Mouse (Mus musculus): ENCODE data around the gene Hist2h3c1. TPM values are rescaled to one million over a fixed set of nuclear protein-coding genes. Genes with fewer than 3 reads are reported as not detected.

The Hist2h3c1 gene
- not detected for total RNA-seq (2023)

DNA sequence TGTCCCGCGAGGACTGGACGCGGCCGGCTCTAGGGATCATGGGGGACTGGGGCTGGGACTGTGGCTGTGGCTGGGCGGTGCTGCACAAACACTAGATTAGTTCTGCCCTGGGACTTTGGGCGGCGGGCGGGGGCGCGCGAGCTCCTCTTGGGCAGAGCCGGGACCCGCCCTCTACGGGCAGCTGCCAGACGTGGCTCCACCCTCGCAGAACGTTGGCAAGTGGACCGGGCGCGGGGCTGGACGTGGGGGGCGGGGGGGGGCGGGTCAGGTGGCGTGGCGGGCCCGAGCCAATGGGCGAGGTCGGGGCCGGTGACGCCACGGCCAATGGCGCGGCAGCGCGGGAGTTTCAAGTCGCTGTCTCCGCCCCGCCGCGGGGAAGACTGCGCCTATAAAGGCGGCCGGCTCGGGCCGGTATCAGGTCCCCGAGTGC, at the start of gene Hist2h3c1:
Hist2h3c1 (plus strand) TSS at position 259 of the 430 bp plus-strand sequence.

DNA sequence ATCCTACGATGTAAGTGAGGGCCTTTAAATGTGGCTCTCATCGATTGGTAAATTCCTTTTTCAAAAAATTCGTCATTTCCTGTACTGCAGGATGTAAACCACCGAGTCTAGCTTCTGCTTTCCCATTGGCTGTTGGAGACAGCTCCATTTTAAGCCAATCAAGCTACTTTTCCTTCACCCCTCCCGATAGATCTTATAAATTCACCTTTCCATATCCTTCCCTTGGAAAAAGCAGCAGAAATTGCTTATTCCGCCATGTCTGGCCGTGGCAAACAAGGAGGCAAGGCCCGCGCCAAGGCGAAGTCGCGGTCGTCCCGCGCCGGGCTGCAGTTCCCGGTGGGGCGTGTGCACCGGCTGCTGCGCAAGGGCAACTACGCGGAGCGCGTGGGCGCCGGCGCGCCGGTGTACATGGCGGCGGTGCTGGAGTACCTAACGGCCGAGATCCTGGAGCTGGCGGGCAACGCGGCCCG, 26.8 kb upstream of the Hist2h3c1 start, which contains the start of the genes Bola1 and Hist2h2ab:
Bola1 (minus strand) TSS at position 49 of the 470 bp plus-strand sequence.
Hist2h2ab (plus strand) TSS at position 205 of the 470 bp plus-strand sequence.

DNA sequence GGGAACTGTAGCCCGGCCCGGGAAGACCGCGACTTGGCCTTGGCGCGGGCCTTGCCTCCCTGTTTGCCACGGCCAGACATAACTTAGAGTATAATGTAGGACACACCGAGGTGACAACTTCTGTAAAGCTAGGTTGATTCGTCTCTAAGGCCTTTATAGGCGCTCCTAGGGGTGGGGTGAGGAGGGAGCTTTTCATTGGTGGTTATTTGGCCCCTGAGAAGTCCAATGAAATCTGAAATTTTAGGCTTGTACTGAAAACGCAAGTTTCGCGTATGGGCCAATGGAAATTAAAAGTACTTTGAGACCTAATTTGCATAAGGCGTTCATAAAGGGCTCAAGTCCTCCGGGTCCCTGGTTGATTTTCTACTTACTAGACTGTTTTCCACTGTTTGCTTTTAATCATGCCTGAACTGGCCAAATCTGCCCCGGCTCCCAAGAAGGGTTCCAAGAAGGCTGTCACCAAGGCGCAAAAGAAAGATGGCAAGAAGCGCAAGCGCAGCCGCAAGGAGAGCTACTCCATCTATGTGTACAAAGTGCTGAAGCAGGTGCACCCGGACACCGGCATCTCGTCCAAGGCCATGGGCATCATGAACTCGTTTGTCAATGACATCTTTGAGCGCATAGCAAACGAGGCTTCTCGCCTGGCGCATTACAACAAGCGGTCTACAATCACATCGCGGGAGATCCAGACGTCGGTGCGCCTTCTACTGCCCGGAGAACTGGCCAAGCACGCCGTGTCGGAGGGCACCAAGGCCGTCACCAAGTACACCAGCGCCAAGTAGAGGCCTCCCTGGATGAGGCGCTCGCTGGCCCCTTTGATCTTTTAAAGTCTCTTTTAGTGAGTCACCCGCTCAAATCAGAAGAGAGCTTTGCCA, 25.5 kb upstream of the Hist2h3c1 start, which contains the start of the genes Hist2h2ac and Hist2h2be:
Hist2h2ac (minus strand) TSS at position 116 of the 875 bp plus-strand sequence.
Hist2h2be (plus strand) TSS at position 355 of the 875 bp plus-strand sequence.

DNA sequence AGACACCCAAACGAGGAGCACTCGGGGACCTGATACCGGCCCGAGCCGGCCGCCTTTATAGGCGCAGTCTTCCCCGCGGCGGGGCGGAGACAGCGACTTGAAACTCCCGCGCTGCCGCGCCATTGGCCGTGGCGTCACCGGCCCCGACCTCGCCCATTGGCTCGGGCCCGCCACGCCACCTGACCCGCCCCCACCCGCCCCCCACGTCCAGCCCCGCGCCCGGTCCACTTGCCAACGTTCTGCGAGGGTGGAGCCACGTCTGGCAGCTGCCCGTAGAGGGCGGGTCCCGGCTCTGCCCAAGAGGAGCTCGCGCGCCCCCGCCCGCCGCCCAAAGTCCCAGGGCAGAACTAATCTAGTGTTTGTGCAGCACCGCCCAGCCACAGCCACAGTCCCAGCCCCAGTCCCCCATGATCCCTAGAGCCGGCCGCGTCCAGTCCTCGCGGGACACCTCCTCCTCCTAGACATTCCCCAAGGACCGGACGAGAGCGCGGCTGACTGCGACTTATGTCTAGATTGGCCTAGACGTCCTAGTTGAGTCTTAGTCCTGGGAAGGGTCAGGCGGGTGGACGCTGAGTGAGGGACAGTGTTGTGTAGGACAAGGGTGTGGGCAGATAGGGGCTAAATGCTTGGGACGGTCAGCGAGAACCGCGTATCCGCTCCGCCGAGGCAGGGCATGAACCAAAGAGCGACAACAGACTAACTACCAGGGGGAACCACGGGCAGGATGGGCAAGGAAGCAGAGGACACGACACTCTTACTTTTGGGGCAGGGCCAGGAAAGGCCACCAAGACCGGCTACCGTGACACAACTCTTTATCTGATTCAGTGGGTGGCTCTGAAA, 7.3 kb upstream of the Hist2h3c1 start, which contains the start of gene Hist2h3c2:
Hist2h3c2 (minus strand) TSS at position 174 of the 840 bp plus-strand sequence.

DNA sequence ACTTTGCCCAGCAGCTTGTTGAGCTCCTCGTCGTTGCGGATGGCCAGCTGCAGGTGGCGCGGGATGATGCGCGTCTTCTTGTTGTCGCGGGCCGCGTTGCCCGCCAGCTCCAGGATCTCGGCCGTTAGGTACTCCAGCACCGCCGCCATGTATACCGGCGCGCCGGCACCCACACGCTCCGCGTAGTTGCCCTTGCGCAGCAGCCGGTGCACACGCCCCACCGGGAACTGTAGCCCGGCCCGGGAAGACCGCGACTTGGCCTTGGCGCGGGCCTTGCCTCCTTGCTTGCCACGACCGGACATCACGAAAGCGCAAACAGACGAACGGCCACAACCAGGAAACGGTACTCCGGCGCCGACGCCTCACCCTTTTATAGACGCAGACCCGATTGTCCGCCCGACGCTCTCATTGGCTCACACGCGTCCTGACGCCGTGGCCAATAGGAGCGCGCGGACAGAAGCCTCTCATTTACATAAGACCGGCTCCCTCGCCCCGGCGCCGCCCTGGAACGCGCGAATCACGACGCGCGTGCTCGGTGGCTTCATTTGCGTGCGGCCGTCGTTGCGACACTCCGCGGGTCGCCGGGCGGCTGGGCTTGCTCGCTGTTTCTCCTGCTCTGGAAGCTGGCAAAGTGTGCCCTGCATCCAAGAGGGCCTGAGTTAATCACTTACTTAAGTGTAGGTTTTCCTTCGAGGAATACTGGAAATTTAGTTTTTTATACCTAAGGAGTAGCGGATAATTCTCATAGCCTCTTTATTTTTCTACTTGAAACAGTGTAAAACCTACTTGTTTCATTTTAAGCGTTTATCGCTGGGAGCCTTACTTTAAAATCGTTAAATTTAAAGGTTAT, 6.3 kb upstream of the Hist2h3c1 start, which contains the start of gene Hist2h2aa2:
Hist2h2aa2 (minus strand) TSS at position 328 of the 850 bp plus-strand sequence.

DNA sequence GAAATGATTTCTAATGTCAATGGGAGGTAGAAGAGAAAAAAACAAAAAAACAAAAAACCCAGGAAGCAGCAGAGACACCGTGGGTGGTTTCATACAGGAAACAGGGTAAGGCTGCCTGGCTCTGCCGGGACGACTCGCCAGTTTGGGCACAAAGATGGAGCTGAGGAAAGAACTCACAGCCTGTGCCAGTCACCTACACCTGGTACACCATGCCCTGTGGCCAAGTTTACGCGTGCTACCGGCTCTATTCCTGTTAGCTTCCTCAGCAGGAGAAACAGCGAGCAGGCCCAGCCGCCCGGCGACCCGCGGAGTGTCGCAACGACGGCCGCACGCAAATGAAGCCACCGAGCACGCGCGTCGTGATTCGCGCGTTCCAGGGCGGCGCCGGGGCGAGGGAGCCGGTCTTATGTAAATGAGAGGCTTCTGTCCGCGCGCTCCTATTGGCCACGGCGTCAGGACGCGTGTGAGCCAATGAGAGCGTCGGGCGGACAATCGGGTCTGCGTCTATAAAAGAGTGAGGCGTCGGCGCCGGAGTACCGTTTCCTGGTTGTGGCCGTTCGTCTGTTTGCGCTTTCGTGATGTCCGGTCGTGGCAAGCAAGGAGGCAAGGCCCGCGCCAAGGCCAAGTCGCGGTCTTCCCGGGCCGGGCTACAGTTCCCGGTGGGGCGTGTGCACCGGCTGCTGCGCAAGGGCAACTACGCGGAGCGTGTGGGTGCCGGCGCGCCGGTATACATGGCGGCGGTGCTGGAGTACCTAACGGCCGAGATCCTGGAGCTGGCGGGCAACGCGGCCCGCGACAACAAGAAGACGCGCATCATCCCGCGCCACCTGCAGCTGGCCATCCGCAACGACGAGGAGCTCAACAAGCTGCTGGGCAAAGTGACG, 1.2 kb upstream of the Hist2h3c1 start, which contains the start of gene Hist2h2aa1:
Hist2h2aa1 (plus strand) TSS at position 495 of the 884 bp plus-strand sequence.

DNA sequence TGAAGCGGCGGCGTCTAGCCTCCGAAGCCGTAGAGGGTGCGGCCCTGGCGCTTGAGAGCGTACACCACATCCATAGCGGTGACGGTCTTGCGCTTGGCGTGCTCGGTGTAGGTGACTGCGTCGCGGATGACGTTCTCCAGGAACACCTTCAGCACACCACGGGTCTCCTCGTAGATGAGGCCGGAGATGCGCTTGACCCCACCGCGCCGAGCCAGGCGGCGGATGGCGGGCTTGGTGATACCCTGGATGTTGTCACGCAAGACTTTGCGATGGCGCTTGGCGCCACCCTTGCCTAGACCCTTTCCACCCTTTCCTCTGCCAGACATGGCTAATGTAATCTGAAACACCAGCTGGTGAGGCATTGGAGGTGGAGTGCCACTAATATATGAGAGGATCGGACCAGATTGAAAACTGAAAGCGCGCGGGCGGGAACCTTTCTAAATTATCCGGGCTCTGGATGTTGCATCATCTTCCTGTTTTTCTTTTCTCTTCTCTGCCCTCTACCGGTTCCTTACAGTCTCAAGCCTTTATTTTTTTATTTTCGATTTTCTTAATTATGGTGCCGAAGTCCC, 16.6 kb downstream of the Hist2h3c1 start, which contains the start of gene Hist2h4:
Hist2h4 (minus strand) TSS at position 333 of the 572 bp plus-strand sequence.

DNA sequence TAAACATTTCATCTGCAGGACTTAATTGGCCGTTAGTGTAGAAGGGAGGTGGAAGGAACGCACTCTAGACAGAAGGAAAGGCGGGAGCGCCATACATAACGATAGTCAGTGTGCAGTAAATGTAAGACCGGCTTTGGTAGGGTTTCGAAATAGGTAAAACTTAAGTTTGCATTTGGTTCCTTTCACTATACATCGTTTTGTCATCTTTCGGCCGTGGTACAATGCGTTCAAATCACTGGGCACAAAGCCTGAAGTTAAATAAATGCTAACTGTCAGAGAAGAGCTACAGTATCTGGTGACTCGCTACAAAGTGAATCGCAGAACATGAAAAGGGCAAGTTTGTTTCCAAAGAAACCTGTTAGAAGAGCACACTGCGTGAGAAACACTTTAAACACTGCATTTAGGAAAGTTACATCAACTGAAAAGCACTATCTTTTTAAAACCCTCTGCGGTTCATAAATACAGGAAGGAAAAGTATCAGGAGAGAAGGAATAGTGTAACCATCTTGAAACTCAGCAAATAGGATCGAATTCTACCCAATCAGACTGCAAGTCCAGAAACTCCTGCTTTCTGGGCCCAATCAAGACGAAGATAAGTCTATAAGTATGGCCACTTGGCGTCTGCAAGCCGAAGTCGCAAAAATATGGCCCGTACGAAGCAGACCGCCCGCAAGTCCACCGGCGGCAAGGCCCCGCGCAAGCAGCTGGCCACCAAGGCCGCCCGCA, 21.7 kb downstream of the Hist2h3c1 start, which contains the start of gene Hist2h3b:
Hist2h3b (plus strand) TSS at position 604 of the 725 bp plus-strand sequence.

DNA sequence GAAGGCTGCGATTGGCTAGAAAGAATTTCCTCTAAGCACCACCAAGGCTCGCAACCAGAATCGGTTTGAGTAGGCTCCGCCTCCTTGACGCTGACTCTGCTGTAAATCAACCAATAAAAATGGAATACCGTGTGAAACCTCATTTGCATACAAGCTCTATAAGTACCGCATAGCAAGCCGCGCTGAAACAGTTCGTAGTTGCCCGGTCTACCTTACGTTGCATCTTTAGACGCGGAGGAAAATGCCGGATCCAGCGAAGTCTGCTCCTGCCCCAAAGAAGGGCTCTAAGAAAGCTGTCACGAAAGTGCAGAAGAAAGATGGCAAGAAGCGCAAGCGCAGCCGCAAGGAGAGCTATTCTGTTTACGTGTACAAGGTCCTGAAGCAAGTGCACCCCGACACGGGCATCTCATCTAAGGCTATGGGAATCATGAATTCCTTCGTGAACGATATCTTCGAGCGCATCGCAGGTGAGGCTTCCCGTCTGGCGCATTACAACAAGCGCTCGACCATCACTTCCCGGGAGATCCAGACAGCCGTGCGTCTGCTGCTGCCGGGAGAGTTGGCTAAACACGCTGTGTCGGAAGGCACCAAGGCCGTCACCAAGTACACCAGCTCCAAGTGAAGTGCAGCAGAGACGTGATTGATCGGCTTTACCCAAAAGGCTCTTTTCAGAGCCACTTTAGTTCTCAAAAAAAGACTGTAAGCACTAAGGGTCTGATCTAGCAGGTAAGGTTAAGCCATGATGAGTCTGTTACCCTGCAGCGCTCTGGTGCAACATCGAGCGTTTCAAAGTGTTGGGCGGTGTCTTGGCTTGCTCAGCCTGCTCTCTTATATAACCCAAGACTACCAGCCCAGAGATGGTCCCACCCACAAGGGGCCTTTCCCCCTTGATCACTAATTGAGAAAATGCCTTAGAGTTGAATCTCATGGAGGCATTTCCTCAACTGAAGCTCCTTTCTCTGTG, 23.3 kb downstream of the Hist2h3c1 start, which contains the start of gene Hist2h2bb:
Hist2h2bb (plus strand) TSS at position 242 of the 964 bp plus-strand sequence.

DNA sequence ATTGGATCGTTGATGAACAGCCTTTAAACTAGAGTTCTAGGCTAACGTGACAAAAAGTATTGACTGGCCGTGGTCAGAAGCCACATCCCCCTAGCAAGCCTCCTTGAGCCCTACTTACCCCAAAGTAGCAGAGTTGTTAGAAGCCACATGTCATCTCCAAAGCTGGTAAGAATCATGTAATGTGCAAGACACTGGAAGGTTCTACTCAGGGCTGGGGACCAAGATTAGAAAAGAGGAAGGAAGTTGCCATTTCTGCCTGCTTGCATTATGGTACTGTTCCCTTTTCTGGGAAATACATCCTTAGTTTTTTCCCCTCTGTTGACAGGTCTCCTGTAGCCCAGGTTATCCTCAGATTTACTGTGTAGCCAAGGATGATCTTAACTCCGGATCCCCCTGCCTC, 47.3 kb downstream of the Hist2h3c1 start, which contains the start of gene Fcgr1:
Fcgr1 (minus strand) TSS at position 183 of the 400 bp plus-strand sequence.

Other genes starting within 250 kb of the Hist2h3c1 start
- gene Vps45, start 188.2 kb upstream of the Hist2h3c1 start, total RNA-seq (2023) = 10 to 100 TPM; 16.1 to 22.9 TPM
- 10 to 100 TPM; 14.0 to 20.9 TPM for gene Otud7b, start 142.2 kb upstream of the Hist2h3c1 start, total RNA-seq (2023)
- gene Mtmr11, start 84.7 kb upstream of the Hist2h3c1 start, total RNA-seq (2023) = under 1 TPM in 1 of 2 experiments, not detected in 1; 0.49 TPM
- 10 to 100 TPM; 45.7 to 50.8 TPM for gene Sf3b4, start 74.4 kb upstream of the Hist2h3c1 start, total RNA-seq (2023)
- under 1 TPM; 0.07 to 0.64 TPM for gene Sv2a, start 65.5 kb upstream of the Hist2h3c1 start, total RNA-seq (2023)
- gene Bola1, start 27.0 kb upstream of the Hist2h3c1 start, total RNA-seq (2023) = 1 to 10 TPM; 5.7 to 5.8 TPM
- gene Hist2h2ab, start 26.8 kb upstream of the Hist2h3c1 start, total RNA-seq (2023) = 10 to 100 TPM; 17.4 to 21.4 TPM
- gene Hist2h2ac, start 25.8 kb upstream of the Hist2h3c1 start, total RNA-seq (2023) = 100 to 1,000 TPM; 338 to 339 TPM
- gene Hist2h2be, start 25.6 kb upstream of the Hist2h3c1 start, total RNA-seq (2023) = 1 to 10 TPM; 2.6 to 3.5 TPM
- 100 to 1,000 TPM; 451 to 486 TPM for gene Hist2h3c2, start 7.6 kb upstream of the Hist2h3c1 start, total RNA-seq (2023)
- gene Hist2h2aa2, start 6.4 kb upstream of the Hist2h3c1 start, total RNA-seq (2023) = 1,000 to 10,000 TPM; 2,817 to 3,247 TPM
- 10 to 100 TPM in 1 of 2 experiments, 1 to 10 TPM in 1; 10.0 to 41.5 TPM for gene Hist2h2aa1, start 1.2 kb upstream of the Hist2h3c1 start, total RNA-seq (2023)
- gene Hist2h4, start 16.6 kb downstream of the Hist2h3c1 start, total RNA-seq (2023) = 100 to 1,000 TPM; 249 to 250 TPM
- 1,000 to 10,000 TPM; 2,116 to 2,242 TPM for gene Hist2h3b, start 22.0 kb downstream of the Hist2h3c1 start, total RNA-seq (2023)
- 1,000 to 10,000 TPM; 1,687 to 1,847 TPM for gene Hist2h2bb, start 23.1 kb downstream of the Hist2h3c1 start, total RNA-seq (2023)
- gene Fcgr1, start 47.3 kb downstream of the Hist2h3c1 start, total RNA-seq (2023) = 1 to 10 TPM; 1.9 to 3.0 TPM
- gene BC107364, start 205.6 kb downstream of the Hist2h3c1 start, total RNA-seq (2023) = not detected